Mouse (Mus musculus) small intestine, adult 2 months (tissue): ENCODE data around the gene Sox15. TPM values are rescaled to one million over a fixed set of nuclear protein-coding genes. Genes with fewer than 3 reads are reported as not detected.

Experiments
- H3K27ac ChIP-seq: fragments of 200-500 bp; 2 replicates; pipeline ENCODE4 v1.5.1; 2012; ENCODE audit warnings: low read depth, low read length, control low read depth, inconsistent platforms; ENCODE audit not compliant: insufficient read depth
- H3K27me3 ChIP-seq: fragments of 200-500 bp; 2 replicates; pipeline ENCODE4 v1.6.1; 2012; ENCODE audit warnings: mild to moderate bottlenecking, moderate library complexity, low read length, inconsistent platforms; ENCODE audit not compliant: control insufficient read depth, insufficient read depth
- H3K36me3 ChIP-seq: fragments of 200-500 bp; 2 replicates; pipeline ENCODE4 v1.6.1; 2012; ENCODE audit warnings: mild to moderate bottlenecking, low read length, control low read depth, inconsistent platforms; ENCODE audit not compliant: control insufficient read depth, insufficient read depth
- H3K4me1 ChIP-seq: fragments of 200-500 bp; 2 replicates; pipeline ENCODE4 v1.6.1; 2012; ENCODE audit warnings: low read length, inconsistent platforms, mixed read lengths; ENCODE audit not compliant: control insufficient read depth, insufficient read depth, insufficient read length
- H3K4me3 ChIP-seq: fragments of 200-500 bp; 2 replicates; pipeline ENCODE4 v1.5.1; 2012; ENCODE audit warnings: low read depth, mild to moderate bottlenecking, control low read depth, inconsistent platforms, low read length, moderate library complexity
- CTCF ChIP-seq: fragments of 200-500 bp; IDR thresholded peaks from 2 replicates; pipeline ENCODE4 v1.5.1; 2012; ENCODE audit warnings: low read depth, mild to moderate bottlenecking, control low read depth, inconsistent platforms, low read length, moderate library complexity, mixed read lengths; ENCODE audit not compliant: insufficient replicate concordance, insufficient read length; ENCODE audit errors: extremely low read depth
- POLR2A ChIP-seq: fragments of 200-500 bp; IDR thresholded peaks from 2 replicates; pipeline ENCODE4 v1.6.1; 2012; ENCODE audit warnings: low read depth, mild to moderate bottlenecking, control low read depth, inconsistent platforms, low read length, moderate library complexity
- WGBS: fragments of 180-500 bp; shearing (Covaris S2); methylation state at CpG from one replicate; pipeline ENCODE4 v1.1.7; 2018; 5-methylcytosine and 5-hydroxymethylcytosine counted together
- polyA plus RNA-seq: library from polyadenylated mRNA; depleted of rRNA; stranded (reverse); fragments of >200 nt; gene quantifications from 2 replicates; pipeline ENCODE4 v1.2.3, GENCODE M21; 2012

Sox15 gene
- polyA plus RNA-seq, 1 experiment, result not detected

GRCm38 (mm10) chr11:69645860-69646259 lies 9.3 kb upstream of the Sox15 start:
- H3K36me3 ChIP-seq, result peaks cover 76% of the 10 kb centered on the region
- no peak for TF ChIP-seq CTCF
- no peak for TF ChIP-seq POLR2A
- WGBS, result 76% methylated on average over 5 of the region's 5 CpGs

GRCm38 (mm10) chr11:69653399-69653798 lies 1.7 kb upstream of the Sox15 start:
- no peak for TF ChIP-seq CTCF
- TF ChIP-seq POLR2A, result no peak
- H3K27ac ChIP-seq, result no peak overlapping the region
- H3K4me3 ChIP-seq, result no peak overlapping the region
- no peaks in the 10 kb centered on the region for H3K27me3 ChIP-seq
- no peaks in the 10 kb centered on the region for H3K4me1 ChIP-seq
- peaks cover 66% of the 10 kb centered on the region for H3K36me3 ChIP-seq
- 72% methylated on average over 5 of the region's 5 CpGs for WGBS

More at GRCm38 (mm10) chr11:69645860-69646259, 9.3 kb upstream of the Sox15 start:
- Histone ChIP-seq H3K4me3 (no peak overlapping the region), H3K4me1 (no peaks in the 10 kb centered on the region), H3K27me3 (no peaks in the 10 kb centered on the region), H3K27ac (no peak overlapping the region)

GRCm38 (mm10) chr11:69654760-69655159 lies 354 bp upstream of the Sox15 start:
- no peak overlapping the region for H3K4me3 ChIP-seq
- no peak overlapping the region for H3K27ac ChIP-seq
- H3K27me3 ChIP-seq, result no peaks in the 10 kb centered on the region
- 41% methylated on average over 9 of the region's 9 CpGs for WGBS
- H3K36me3 ChIP-seq, result peaks cover 61% of the 10 kb centered on the region
- no peak for TF ChIP-seq POLR2A
- no peak for TF ChIP-seq CTCF
- no peaks in the 10 kb centered on the region for H3K4me1 ChIP-seq

- no peaks in the 10 kb centered on the region for H3K27me3 ChIP-seq
- H3K4me3 ChIP-seq, result no peak overlapping the region
- H3K4me1 ChIP-seq, result no peaks in the 10 kb centered on the region
- no peak for TF ChIP-seq POLR2A
- no peak for TF ChIP-seq CTCF
- H3K27ac ChIP-seq, result no peak overlapping the region
- H3K36me3 ChIP-seq, result peaks cover 48% of the 10 kb centered on the region
- 57% methylated on average over 5 of the region's 5 CpGs for WGBS
Observed at GRCm38 (mm10) chr11:69656065-69656455, 946 bp downstream of the Sox15 start.

GRCm38 (mm10) chr11:69656617-69657461 lies 1.7 kb downstream of the Sox15 start:
- TF ChIP-seq POLR2A (no peak; the same call in 1 of the 2 replicates), CTCF (peak; percentile 74; the same call in 1 of the 2 replicates)
- 75% methylated on average over 10 of the region's 10 CpGs for WGBS
- H3K36me3 ChIP-seq, result peaks cover 41% of the 10 kb centered on the region
- no peaks in the 10 kb centered on the region for H3K27me3 ChIP-seq
- H3K4me3 ChIP-seq, result no peak overlapping the region
- no peak overlapping the region for H3K27ac ChIP-seq
- peaks cover 3% of the 10 kb centered on the region; the same call in 1 of the 2 replicates for H3K4me1 ChIP-seq

GRCm38 (mm10) chr11:69657462-69657881 lies 2.4 kb downstream of the Sox15 start:
- Histone ChIP-seq H3K27ac (no peak overlapping the region), H3K4me3 (no peak overlapping the region), H3K27me3 (no peaks in the 10 kb centered on the region), H3K36me3 (peaks cover 35% of the 10 kb centered on the region), H3K4me1 (peaks cover 3% of the 10 kb centered on the region; the same call in 1 of the 2 replicates)
- WGBS, result 83% methylated on average over 15 of the region's 15 CpGs
- TF ChIP-seq POLR2A (no peak), CTCF (no peak; the same call in 1 of the 2 replicates)

- H3K4me3 ChIP-seq, result peak overlapping the region; percentile 72
Observed at GRCm38 (mm10) chr11:69661221-69661881, 6.2 kb downstream of the Sox15 start.

More at GRCm38 (mm10) chr11:69661221-69661881, 6.2 kb downstream of the Sox15 start:
- H3K36me3 ChIP-seq, result peaks cover 21% of the 10 kb centered on the region
- TF ChIP-seq CTCF (no peak), POLR2A (no peak)
- WGBS, result 18% methylated on average over 3 of the region's 3 CpGs
- peak overlapping the region; percentile 98 for H3K27ac ChIP-seq
- H3K27me3 ChIP-seq, result no peaks in the 10 kb centered on the region
- peaks cover 7% of the 10 kb centered on the region for H3K4me1 ChIP-seq
